28 mouse cellular contexts compared by ENCODE assay signal in the genomic region with DNA sequence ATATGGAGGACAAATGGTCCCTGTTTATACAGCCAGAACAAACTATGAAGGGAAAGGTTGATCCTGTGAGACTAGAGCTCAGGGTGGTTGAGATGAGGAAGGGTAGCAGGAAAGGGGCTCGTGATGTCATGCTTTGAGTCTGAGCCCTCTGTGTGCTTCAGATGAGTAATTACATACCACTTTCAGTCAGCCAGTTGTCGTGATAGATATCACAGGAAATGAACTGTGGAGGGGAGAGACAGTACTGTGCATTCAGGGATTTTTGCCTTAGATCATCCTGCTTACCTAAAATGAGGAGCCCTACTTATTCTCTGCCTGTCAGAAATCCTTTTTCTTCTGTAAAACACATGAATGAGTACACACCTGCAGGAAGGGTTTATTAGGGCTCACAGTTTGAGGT. TPM values are rescaled to one million over a fixed set of nuclear protein-coding genes. Genes with fewer than 3 reads are reported as not detected.
A peak's percentile ranks its signal among the peaks of the same experiment; 100 is the strongest.
DNase-seq lines count a peak whose midpoint lies in the region; ATAC-seq and TF ChIP-seq lines count a peak whose summit lies in the region.
"Had no signal": no experiment of that assay in that cellular context is flagged by ENCODE, and none has a peak within 500 bp of the region (broad histone marks: within the 10 kb centered on the region; RNA-seq: fewer than 3 reads in every experiment).

No protein-coding gene starts in this region.

- intact Hi-C loops in heart, postnatal 14 days (cut with DNase I) = no loop called here

- WGBS in neural tube, embryonic 15.5 days = 67% methylated on average over 2 of the region's 2 CpGs

- H3K27ac ChIP-seq in neural tube, embryonic 15.5 days (replicated peaks) = no peak overlapping the region
- H3K27ac ChIP-seq: embryonic facial prominence, embryonic 15.5 days; forebrain, embryonic 13.5 days; heart, embryonic 10.5 days; hindbrain, embryonic 14.5 days; kidney, postnatal 0 days; liver, embryonic 13.5 days; macrophage; midbrain, embryonic 13.5 days had no signal

- no peak overlapping the region for H3ac ChIP-seq in C2C12 (ENCODE audit: control insufficient read depth, insufficient read length, low read depth)
- H3ac ChIP-seq in myocyte (ENCODE audit: control insufficient read depth, insufficient read length) = no peak overlapping the region

- H3K79me2 ChIP-seq in C2C12 (ENCODE audit: control insufficient read depth, insufficient read depth) = peaks cover 86% of the 10 kb centered on the region
- peaks cover 77% of the 10 kb centered on the region for H3K79me2 ChIP-seq in myocyte (ENCODE audit: control insufficient read depth, insufficient read depth)

- no peak overlapping the region for H3K4me3 ChIP-seq in C2C12 (ENCODE audit: insufficient read depth, poor library complexity, severe bottlenecking)
- no peak overlapping the region for H3K4me3 ChIP-seq in myocyte
- no peak overlapping the region for H3K4me3 ChIP-seq in neural tube, embryonic 15.5 days (replicated peaks)
- H3K4me3 ChIP-seq: embryonic facial prominence, embryonic 15.5 days; forebrain, embryonic 13.5 days; heart, embryonic 10.5 days; liver, embryonic 13.5 days; midbrain, embryonic 13.5 days had no signal

- TF ChIP-seq CTCF in C2C12 (IDR thresholded peaks at IDR 0.05; ENCODE audit: control insufficient read depth, insufficient read depth, insufficient read length) = no peak

- H3K36me3 ChIP-seq in C2C12 (ENCODE audit: control insufficient read depth, insufficient read depth) (no peaks in the 10 kb centered on the region), myocyte (ENCODE audit: control insufficient read depth, insufficient read depth) (no peaks in the 10 kb centered on the region)
- H3K36me3 ChIP-seq in neural tube, embryonic 15.5 days = no peaks in the 10 kb centered on the region
- H3K36me3 ChIP-seq: embryonic facial prominence, embryonic 15.5 days; liver, embryonic 13.5 days had no signal

- H3K4me1 ChIP-seq in neural tube, embryonic 15.5 days = peaks cover 18% of the 10 kb centered on the region

- peak; percentile 84 for ATAC-seq in activated CD4-positive, CD25-positive, alpha-beta regulatory T cell, adult 4 months
- no peak for ATAC-seq in neural tube, embryonic 15.5 days (ENCODE audit: low FRiP score)
- ATAC-seq: forebrain, embryonic 13.5 days; lung, postnatal 0 days; midbrain, embryonic 13.5 days had no signal

- H3K9me3 ChIP-seq in neural tube, embryonic 15.5 days (replicated peaks) = no peaks in the 10 kb centered on the region
- H3K9me3 ChIP-seq: embryonic facial prominence, embryonic 15.5 days; forebrain, embryonic 13.5 days; heart, embryonic 10.5 days; liver, embryonic 13.5 days had no signal

- DNase-seq in CD4-positive, CD25-positive, alpha-beta regulatory T cell, adult 2 months (ENCODE audit: low read depth, low spot score) = peak; percentile 65
- DNase-seq in cerebellum, adult 9-11 months = no peak
- no peak for DNase-seq in heart, postnatal 14 days
- DNase-seq: adrenal gland, postnatal 25 days; cerebellum, adult 11-12 months; cerebellum, postnatal 10 days; kidney, adult 8-10 months; kidney, postnatal 4 days; layer of hippocampus, postnatal 36 days; left cerebral cortex, postnatal 4 days; liver, embryonic 13.5 days; lung, adult 18-20 months; right cerebral cortex, adult 18-20 months; spleen, adult 18-20 months; thymus, adult 2 months; thymus, postnatal 4 days had no signal

- no peak for TF ChIP-seq POLR2A in myocyte (IDR thresholded peaks at IDR 0.05; ENCODE audit: insufficient read length, low read depth)

- H3K4me2 ChIP-seq in myocyte (ENCODE audit: low read depth) = peak overlapping the region; percentile 44
- no peak overlapping the region for H3K4me2 ChIP-seq in neural tube, embryonic 15.5 days
- H3K4me2 ChIP-seq: embryonic facial prominence, embryonic 15.5 days; forebrain, embryonic 13.5 days; hindbrain, embryonic 14.5 days; liver, embryonic 13.5 days; midbrain, embryonic 13.5 days had no signal

- H3K27me3 ChIP-seq in C2C12 (ENCODE audit: control insufficient read depth, insufficient read depth, insufficient read length) = no peaks in the 10 kb centered on the region
- H3K27me3 ChIP-seq in myocyte (ENCODE audit: control insufficient read depth, insufficient read depth, insufficient read length) = no peaks in the 10 kb centered on the region
- H3K27me3 ChIP-seq in neural tube, embryonic 15.5 days (replicated peaks) = no peaks in the 10 kb centered on the region
- H3K27me3 ChIP-seq: embryonic facial prominence, embryonic 15.5 days; forebrain, embryonic 13.5 days; liver, embryonic 13.5 days; midbrain, embryonic 13.5 days had no signal

- H3K9ac ChIP-seq in neural tube, embryonic 15.5 days (replicated peaks) = no peak overlapping the region
- H3K9ac ChIP-seq: embryonic facial prominence, embryonic 15.5 days; forebrain, embryonic 13.5 days; hindbrain, embryonic 14.5 days; liver, embryonic 13.5 days; midbrain, embryonic 13.5 days had no signal

- H3K79me3 ChIP-seq in C2C12 (ENCODE audit: low read depth) = peaks cover 51% of the 10 kb centered on the region

TF ChIP-seq in C2C12, 6 proteins besides CTCF, POLR2A, EP300 and RAD21:
- TF ChIP-seq FOSL1 (IDR thresholded peaks at IDR 0.05; ENCODE audit: insufficient read depth, low read length, poor library complexity, severe bottlenecking) (no peak), MYOD1 (IDR thresholded peaks at IDR 0.05; ENCODE audit: control insufficient read depth, insufficient read length, low read depth) (peak; percentile 50)
TF ChIP-seq in C2C12: peak in this region for 1.

TF ChIP-seq in myocyte, 11 proteins besides CTCF, POLR2A, EP300 and RAD21:
- TF ChIP-seq MAX (IDR thresholded peaks at IDR 0.05; ENCODE audit: low read depth) (no peak), CEBPB (IDR thresholded peaks at IDR 0.05; ENCODE audit: insufficient read depth, poor library complexity, severe bottlenecking) (no peak), REST (IDR thresholded peaks at IDR 0.05; ENCODE audit: insufficient read depth, insufficient read length) (no peak), TCF3 (IDR thresholded peaks at IDR 0.05; ENCODE audit: insufficient read length, low read depth) (no peak), E2F4 (IDR thresholded peaks at IDR 0.05; ENCODE audit: insufficient read depth) (no peak), USF1 (IDR thresholded peaks at IDR 0.05; ENCODE audit: low read depth) (no peak), POLR2AphosphoS2 (IDR thresholded peaks at IDR 0.05; ENCODE audit: insufficient read length, low read depth) (no peak)

RNA-seq across cellular contexts. Expression of gene Pik3ca, which starts 22.4 kb away (rescaled TPM):
- polyA plus RNA-seq in C2C12 (2012; fragmentation: generic; extraction: Trizol) = 8.6 TPM
- polyA plus RNA-seq in activated CD4-positive, CD25-positive, alpha-beta regulatory T cell, adult 4 months (2017; shearing (Covaris generic)) = 10 to 100 TPM; 16.0 to 19.0 TPM
- polyA plus RNA-seq in myocyte (2012; fragmentation: generic; extraction: Trizol) = 11.7 TPM
- 11.4 and 12.3 TPM in 2 replicates for polyA plus RNA-seq in neural tube, embryonic 15.5 days (2015; fragmentation: Nextera tagmentation; extraction: Ambion mirVana)
- total RNA-seq in heart, postnatal 14 days (2021) = 10 to 100 TPM; 45.4 to 46.2 TPM

RNA-seq across cellular contexts. Expression of gene Zmat3, which starts 54.1 kb away (rescaled TPM):
- polyA plus RNA-seq in C2C12 (2012; fragmentation: generic; extraction: Trizol) (14.7 TPM), myocyte (2012; fragmentation: generic; extraction: Trizol) (13.0 TPM)
- polyA plus RNA-seq in activated CD4-positive, CD25-positive, alpha-beta regulatory T cell, adult 4 months (2017; shearing (Covaris generic)) = 1 to 10 TPM; 5.6 to 7.7 TPM
- polyA plus RNA-seq in neural tube, embryonic 15.5 days (2015; fragmentation: Nextera tagmentation; extraction: Ambion mirVana) = 7.5 and 7.6 TPM in 2 replicates
- 1 to 10 TPM; 8.4 to 9.7 TPM for total RNA-seq in heart, postnatal 14 days (2021)
